Mouse (Mus musculus): ENCODE data around the gene Prkcz.

Prkcz gene

GRCm38 (mm10) chr4:155315031-155315430, 46.1 kb downstream of the Prkcz start:
- no peak for DNase-seq (ENCODE audit: low spot score)

- DNase-seq (ENCODE audit: low spot score) = no peak
Measured at GRCm38 (mm10) chr4:155308679-155309078, 52.5 kb downstream of the Prkcz start.

GRCm38 (mm10) chr4:155308068-155308467, 53.1 kb downstream of the Prkcz start:
- DNase-seq (ENCODE audit: low spot score) = peak; percentile 94

- no peak for DNase-seq (ENCODE audit: low spot score)
Measured at GRCm38 (mm10) chr4:155307591-155307990, 53.6 kb downstream of the Prkcz start.

GRCm38 (mm10) chr4:155306356-155307242, 54.6 kb downstream of the Prkcz start:
- DNase-seq (ENCODE audit: low spot score) = no peak

- no peak for DNase-seq (ENCODE audit: low spot score)
Measured at GRCm38 (mm10) chr4:155305531-155306031, 55.6 kb downstream of the Prkcz start.

- DNase-seq (ENCODE audit: low spot score) = no peak
Measured at GRCm38 (mm10) chr4:155304508-155305096, 56.6 kb downstream of the Prkcz start.

DNA sequence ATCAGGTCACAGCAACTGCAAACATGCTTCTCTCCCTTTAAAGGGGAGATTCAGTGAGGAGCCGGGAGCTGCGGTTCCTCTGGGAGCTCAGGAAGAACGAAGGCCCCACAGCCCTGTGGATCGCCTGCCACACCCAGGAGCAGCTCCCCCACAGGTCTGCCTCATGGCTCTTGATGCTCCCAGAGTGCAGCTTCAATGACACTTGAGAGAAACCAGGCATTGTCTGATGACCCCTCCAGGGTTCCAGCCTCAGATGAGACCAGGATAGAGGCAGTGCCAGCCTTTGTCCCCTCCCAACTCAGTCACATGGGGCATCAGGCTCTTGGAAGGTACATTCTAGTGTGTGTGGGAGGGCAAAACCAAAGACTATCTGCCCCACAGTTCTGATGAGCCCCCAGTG, 59.2 kb downstream of the Prkcz start:
- DNase-seq (ENCODE audit: low spot score) = peak; percentile 73

- DNase-seq (ENCODE audit: low spot score) = no peak
Measured at GRCm38 (mm10) chr4:155301098-155301447, 60.1 kb downstream of the Prkcz start.

- DNase-seq (ENCODE audit: low spot score) = no peak
Measured at GRCm38 (mm10) chr4:155300421-155301097, 60.6 kb downstream of the Prkcz start.

DNA sequence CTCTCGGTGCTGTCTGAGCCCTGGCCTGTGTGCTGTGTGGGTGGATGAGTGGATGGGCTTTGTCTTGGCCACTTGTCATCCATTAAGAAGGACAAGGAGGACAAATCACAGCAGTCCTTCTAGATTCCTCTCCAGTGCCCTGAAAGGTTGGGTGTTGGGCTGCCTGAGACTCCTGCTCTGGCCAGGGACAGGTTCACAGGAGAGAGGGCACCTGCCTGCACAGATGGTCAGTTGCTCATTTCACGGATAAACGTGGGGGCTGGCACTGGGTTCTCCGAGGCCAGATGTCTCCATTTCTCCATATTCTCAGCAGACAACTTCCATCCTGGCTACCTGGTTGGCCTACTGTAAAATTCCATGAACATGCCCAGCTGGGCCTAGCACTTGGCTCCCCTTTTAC, 62.3 kb downstream of the Prkcz start:
- DNase-seq (ENCODE audit: low spot score) = no peak

DNA sequence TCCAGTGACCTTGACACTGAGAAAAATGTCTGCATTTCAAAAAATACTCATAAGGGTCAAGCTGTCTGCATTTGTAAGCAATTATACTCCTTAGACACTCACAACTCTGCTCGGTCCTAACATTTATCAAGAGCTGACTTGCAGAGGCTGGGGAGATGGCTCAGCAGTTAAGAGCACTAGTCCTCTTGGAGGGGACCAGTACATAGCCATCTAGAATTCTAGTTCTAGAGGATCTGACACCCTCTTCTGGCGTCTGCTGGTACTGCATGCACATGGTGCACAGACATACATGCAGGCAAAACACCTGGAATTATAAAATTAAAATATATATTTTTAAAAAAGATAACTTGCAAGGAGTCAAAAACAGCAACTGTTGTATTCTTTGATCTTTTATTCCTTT, 64.1 kb downstream of the Prkcz start:
- DNase-seq (ENCODE audit: low spot score) = no peak

GRCm38 (mm10) chr4:155295996-155296395, 65.2 kb downstream of the Prkcz start:
- DNase-seq (ENCODE audit: low spot score) = no peak

DNA sequence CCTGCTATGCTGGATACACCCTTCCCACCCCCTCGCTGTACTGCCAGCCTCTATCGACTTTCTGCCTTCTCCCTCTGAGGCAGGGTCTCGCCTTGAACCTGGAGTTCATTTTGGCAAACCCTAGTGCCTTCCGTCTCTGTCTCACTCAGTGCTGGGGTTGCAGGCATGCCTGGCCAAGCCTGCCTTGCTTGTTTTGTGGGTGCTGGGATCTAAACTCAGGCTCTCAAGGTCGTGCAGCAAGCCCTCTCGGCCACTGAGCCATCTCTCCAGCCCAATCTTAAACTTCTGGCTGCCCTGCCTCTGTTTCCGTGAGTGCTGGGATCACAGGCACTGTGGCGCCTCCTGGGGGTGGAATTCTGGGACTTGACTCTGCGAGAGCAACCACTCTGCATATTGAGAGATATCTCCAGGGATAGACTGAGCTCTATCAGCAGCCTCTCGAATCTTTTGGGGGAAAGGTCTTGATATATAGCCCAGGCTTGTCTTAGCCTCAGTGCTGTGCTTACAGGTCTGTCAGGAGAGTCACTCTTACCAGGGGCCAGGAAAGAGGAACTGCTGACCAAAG, 66.1 kb downstream of the Prkcz start:
- no peak for DNase-seq (ENCODE audit: low spot score)

- DNase-seq (ENCODE audit: low spot score) = no peak
Measured at GRCm38 (mm10) chr4:155294381-155294780, 66.8 kb downstream of the Prkcz start.

DNA sequence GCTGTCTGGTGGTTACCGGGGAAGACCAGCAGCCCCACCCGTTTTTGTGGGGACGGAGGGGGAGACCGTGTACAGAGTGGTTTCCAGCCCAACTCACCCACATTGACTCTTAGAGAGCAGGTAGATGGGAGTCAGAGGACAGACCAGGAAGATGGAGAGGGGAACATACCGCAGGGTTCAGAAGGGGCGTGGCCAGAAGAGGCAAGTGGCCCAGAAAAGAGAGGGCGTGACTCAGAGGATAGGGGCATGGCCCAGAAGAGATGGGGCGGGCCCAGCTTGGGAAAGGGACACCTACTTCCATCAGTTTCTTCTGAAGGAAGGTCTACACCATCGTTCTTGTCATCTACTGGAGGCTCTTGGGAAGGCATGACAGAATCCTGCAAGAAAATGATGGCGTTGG, 68.3 kb downstream of the Prkcz start:
- DNase-seq (ENCODE audit: low spot score) = no peak

- no peak for DNase-seq (ENCODE audit: low spot score)
Measured at GRCm38 (mm10) chr4:155290045-155290444, 71.1 kb downstream of the Prkcz start.

DNA sequence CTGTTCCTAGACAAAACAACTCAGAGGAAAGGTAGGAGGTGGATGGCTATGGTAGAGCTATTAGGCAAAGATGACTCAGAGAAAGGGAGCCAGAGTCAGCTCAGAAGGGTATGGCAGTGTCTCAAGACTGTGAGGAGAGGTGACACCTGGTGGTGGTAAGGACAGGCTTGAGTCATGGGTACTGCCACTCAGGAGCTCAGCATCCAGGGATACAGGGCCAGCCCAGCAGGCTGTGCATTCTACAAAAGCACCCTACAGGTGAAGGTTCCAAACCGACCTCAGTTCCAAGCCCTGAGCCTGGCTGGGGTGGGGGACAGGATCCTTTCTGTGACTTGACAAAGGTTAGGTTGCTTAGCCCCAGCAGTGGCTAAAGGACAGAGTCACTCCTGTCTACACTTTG, 72.6 kb downstream of the Prkcz start:
- no peak for DNase-seq (ENCODE audit: low spot score)

- DNase-seq (ENCODE audit: low spot score) = no peak
Measured at GRCm38 (mm10) chr4:155287713-155288112, 73.4 kb downstream of the Prkcz start.

- DNase-seq (ENCODE audit: low spot score) = no peak
Measured at GRCm38 (mm10) chr4:155286090-155286489, 75.1 kb downstream of the Prkcz start.

DNA sequence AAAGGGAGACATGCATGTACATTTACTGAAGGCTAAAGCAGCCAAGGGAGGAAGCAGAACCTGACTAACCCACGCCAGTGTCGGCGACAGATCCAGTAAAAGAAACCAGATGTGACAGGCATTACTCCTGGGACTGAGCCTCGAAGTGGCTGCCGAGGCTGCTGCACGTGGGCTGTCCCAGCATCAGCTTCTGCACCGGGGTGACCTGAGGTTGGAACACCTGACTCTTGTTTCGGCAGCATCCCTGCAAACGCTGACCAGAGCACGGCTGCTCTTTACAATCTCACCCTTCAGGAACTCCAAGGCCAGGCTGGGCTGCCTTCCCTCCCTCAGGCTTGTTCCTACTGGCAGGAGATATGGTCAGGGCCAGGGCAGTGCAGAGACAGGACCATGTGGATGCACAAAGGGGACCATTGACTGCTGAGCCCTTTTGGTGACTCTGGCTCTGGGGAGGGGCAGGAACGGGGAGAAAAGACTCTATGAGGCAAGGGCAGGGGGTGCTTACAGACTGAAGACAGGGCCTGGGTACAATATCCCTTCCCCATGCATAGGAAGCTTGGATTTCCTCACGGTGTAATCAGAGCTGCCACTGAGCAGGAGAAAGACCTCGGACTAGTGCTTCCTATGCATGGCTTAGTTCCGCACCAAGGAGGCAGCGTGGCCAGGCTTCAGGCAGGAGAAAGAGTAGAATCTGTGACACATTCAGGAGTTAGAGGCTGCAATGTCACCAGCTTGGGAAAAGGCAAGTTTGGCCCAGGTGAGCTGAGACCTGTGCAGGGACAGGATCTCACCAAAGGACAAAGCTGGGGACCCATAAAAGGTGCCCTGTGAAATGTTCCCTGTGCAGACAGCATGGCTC, 76.4 kb downstream of the Prkcz start:
- DNase-seq (ENCODE audit: low spot score) = peak; percentile 50

DNA sequence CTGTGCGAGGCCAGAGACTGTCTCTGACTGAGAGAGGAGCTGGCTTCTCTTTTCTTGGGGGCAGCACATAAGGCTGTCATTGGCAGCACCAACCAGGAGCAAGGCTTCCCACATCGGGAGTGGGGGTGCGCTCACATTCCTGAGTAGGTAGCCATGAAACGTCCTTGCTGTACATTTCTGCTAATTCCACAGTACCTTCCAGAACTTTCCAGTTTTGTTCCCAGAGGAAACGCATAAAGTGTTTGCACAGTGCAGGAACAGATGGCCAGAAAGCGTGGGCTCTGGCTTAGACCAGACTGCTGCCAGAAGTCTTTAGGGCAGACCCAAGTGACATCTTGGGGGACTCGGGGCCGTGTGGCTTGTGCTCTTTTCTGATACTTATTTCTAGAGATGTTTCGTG, 77.6 kb downstream of the Prkcz start:
- no peak for DNase-seq (ENCODE audit: low spot score)
